Mouse (Mus musculus): ENCODE data around the gene Aar2. TPM values are rescaled to one million over a fixed set of nuclear protein-coding genes. Genes with fewer than 3 reads are reported as not detected.

Gene Aar2
- polyA plus RNA-seq, 1 experiment = 41.4 TPM

DNA sequence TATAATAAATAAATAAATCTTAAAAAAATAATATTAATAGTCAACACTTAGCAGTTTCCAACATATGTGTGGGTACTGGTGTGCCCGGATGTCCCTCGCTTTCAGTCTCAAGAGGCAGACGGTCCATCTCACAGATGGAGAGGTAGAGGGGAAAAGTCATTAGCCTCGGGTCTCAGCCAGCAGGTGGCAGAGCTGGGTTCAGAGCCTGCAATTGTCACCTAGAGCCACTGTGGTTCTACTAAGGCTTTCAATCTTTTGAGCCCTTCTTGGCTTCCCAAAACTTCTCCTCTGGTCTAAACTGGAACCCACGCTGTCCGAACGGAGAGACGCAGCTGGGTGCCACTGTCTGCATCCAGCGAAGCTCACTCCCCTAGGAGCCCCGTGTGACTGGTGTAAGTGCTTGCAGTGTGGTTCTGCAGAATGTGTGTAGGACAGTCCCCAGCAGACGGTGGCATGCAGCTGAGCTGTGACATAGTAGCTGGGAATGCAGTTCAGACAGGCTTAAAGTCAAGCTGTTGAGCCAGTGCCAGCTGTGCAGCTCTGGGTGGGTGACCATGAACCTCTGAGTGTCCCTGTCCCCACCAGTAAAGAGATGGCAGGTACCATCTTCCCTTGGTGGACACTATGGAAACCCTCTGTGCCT, 36.9 kb downstream of the Aar2 start:
- DNase-seq = peak; percentile 53 to 69
- TF ChIP-seq CTCF (IDR thresholded peaks at IDR 0.05; ENCODE audit: borderline replicate concordance, insufficient read depth, low read depth, low read length) (peak; percentile 69), POLR2A (IDR thresholded peaks at IDR 0.05; ENCODE audit: borderline replicate concordance, insufficient read depth, low read length) (no peak)
- H3K4me3 ChIP-seq (replicated peaks; ENCODE audit: insufficient read depth, low read depth, low read length) = no peak overlapping the region
- H3K4me1 ChIP-seq (ENCODE audit: control insufficient read depth, insufficient read depth, low read length) = peaks cover 7% of the 10 kb centered on the region; the same call in 1 of the 2 replicates
- H3K27me3 ChIP-seq (ENCODE audit: control insufficient read depth, insufficient read depth, low read length) = no peaks in the 10 kb centered on the region
- 25% methylated on average over 11 of the region's 11 CpGs for WGBS
- H3K27ac ChIP-seq (ENCODE audit: insufficient read depth, low read length) = no peak overlapping the region

DNA sequence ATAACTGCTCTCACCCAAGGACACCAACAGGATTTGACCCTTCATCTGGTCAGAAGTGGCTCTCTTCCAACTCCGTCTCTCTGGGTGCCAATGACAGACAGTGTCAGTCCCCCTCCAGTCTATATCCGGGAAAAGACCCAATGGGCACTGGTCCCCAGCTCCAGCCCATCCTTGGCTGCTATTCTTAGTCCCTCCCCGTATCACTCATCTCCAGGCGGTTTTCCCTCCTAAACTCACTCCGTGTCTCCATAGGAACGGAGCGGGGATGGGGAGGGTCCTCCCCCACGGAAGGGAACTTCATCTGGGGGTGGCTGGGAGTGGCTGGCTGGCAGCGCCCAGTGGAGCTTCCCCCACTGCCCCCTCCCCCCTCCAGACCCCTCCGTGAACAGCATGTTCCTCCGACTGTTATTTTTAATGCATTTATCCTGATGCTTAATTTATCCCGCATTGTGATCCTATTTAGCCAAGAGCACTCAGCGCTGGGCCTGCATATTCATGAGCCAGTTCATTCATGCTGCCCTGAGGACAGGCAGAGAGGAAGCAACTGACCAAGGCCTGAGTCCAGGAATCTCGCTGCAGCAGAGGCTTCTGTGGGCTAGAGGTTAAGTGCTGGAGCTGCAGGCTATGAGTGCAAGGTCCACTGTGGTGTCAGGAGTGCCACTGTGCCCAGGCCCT, 37.5 kb downstream of the Aar2 start:
- H3K27ac ChIP-seq (ENCODE audit: insufficient read depth, low read length) = no peak overlapping the region
- peak in 1 of 2 experiments; percentile 41 for DNase-seq
- 24% methylated on average over 14 of the region's 14 CpGs for WGBS
- TF ChIP-seq POLR2A (IDR thresholded peaks at IDR 0.05; ENCODE audit: borderline replicate concordance, insufficient read depth, low read length) (no peak), CTCF (IDR thresholded peaks at IDR 0.05; ENCODE audit: borderline replicate concordance, insufficient read depth, low read depth, low read length) (no peak)
- H3K27me3 ChIP-seq (ENCODE audit: control insufficient read depth, insufficient read depth, low read length) = no peaks in the 10 kb centered on the region
- H3K4me1 ChIP-seq (ENCODE audit: control insufficient read depth, insufficient read depth, low read length) = peaks cover 7% of the 10 kb centered on the region; the same call in 1 of the 2 replicates
- H3K4me3 ChIP-seq (replicated peaks; ENCODE audit: insufficient read depth, low read depth, low read length) = no peak overlapping the region

GRCm38 (mm10) chr2:156589481-156589880, 42.1 kb downstream of the Aar2 start:
- WGBS = 26% methylated on average over 9 of the region's 9 CpGs
- no peaks in the 10 kb centered on the region for H3K27me3 ChIP-seq (ENCODE audit: control insufficient read depth, insufficient read depth, low read length)
- H3K27ac ChIP-seq (ENCODE audit: insufficient read depth, low read length) = no peak overlapping the region
- TF ChIP-seq POLR2A (IDR thresholded peaks at IDR 0.05; ENCODE audit: borderline replicate concordance, insufficient read depth, low read length) (no peak), CTCF (IDR thresholded peaks at IDR 0.05; ENCODE audit: borderline replicate concordance, insufficient read depth, low read depth, low read length) (no peak)
- no peak overlapping the region for H3K4me3 ChIP-seq (replicated peaks; ENCODE audit: insufficient read depth, low read depth, low read length)
- peaks cover 4% of the 10 kb centered on the region; the same call in 1 of the 2 replicates for H3K4me1 ChIP-seq (ENCODE audit: control insufficient read depth, insufficient read depth, low read length)
- peak in 1 of 2 experiments; percentile 55 for DNase-seq

GRCm38 (mm10) chr2:156594987-156595490, 47.7 kb downstream of the Aar2 start:
- Histone ChIP-seq H3K4me3 (replicated peaks; ENCODE audit: insufficient read depth, low read depth, low read length) (no peak overlapping the region), H3K4me1 (ENCODE audit: control insufficient read depth, insufficient read depth, low read length) (no peaks in the 10 kb centered on the region), H3K27me3 (ENCODE audit: control insufficient read depth, insufficient read depth, low read length) (no peaks in the 10 kb centered on the region), H3K27ac (ENCODE audit: insufficient read depth, low read length) (no peak overlapping the region)
- WGBS = 79% methylated on average over 15 of the region's 15 CpGs
- DNase-seq = no peak
- no peak for TF ChIP-seq POLR2A (IDR thresholded peaks at IDR 0.05; ENCODE audit: borderline replicate concordance, insufficient read depth, low read length)
- TF ChIP-seq CTCF (IDR thresholded peaks at IDR 0.05; ENCODE audit: borderline replicate concordance, insufficient read depth, low read depth, low read length) = no peak

- 80% methylated on average over 7 of the region's 7 CpGs for WGBS
- Histone ChIP-seq H3K4me3 (replicated peaks; ENCODE audit: insufficient read depth, low read depth, low read length) (no peak overlapping the region), H3K27ac (ENCODE audit: insufficient read depth, low read length) (no peak overlapping the region), H3K4me1 (ENCODE audit: control insufficient read depth, insufficient read depth, low read length) (no peaks in the 10 kb centered on the region), H3K27me3 (ENCODE audit: control insufficient read depth, insufficient read depth, low read length) (no peaks in the 10 kb centered on the region)
- TF ChIP-seq POLR2A (IDR thresholded peaks at IDR 0.05; ENCODE audit: borderline replicate concordance, insufficient read depth, low read length) (no peak), CTCF (IDR thresholded peaks at IDR 0.05; ENCODE audit: borderline replicate concordance, insufficient read depth, low read depth, low read length) (no peak)
- DNase-seq = no peak
Observed at GRCm38 (mm10) chr2:156602581-156602980, 55.2 kb downstream of the Aar2 start.

GRCm38 (mm10) chr2:156603671-156604070, 56.3 kb downstream of the Aar2 start:
- TF ChIP-seq POLR2A (IDR thresholded peaks at IDR 0.05; ENCODE audit: borderline replicate concordance, insufficient read depth, low read length) = no peak
- H3K27ac ChIP-seq (ENCODE audit: insufficient read depth, low read length) = no peak overlapping the region
- H3K27me3 ChIP-seq (ENCODE audit: control insufficient read depth, insufficient read depth, low read length) = no peaks in the 10 kb centered on the region
- DNase-seq = no peak
- 86% methylated on average over 9 of the region's 9 CpGs for WGBS
- no peaks in the 10 kb centered on the region for H3K4me1 ChIP-seq (ENCODE audit: control insufficient read depth, insufficient read depth, low read length)
- H3K4me3 ChIP-seq (replicated peaks; ENCODE audit: insufficient read depth, low read depth, low read length) = no peak overlapping the region

GRCm38 (mm10) chr2:156605144-156605543, 57.8 kb downstream of the Aar2 start:
- WGBS = 63% methylated on average over 3 of the region's 3 CpGs
- Histone ChIP-seq H3K4me3 (replicated peaks; ENCODE audit: insufficient read depth, low read depth, low read length) (no peak overlapping the region), H3K27ac (ENCODE audit: insufficient read depth, low read length) (no peak overlapping the region), H3K27me3 (ENCODE audit: control insufficient read depth, insufficient read depth, low read length) (no peaks in the 10 kb centered on the region), H3K4me1 (ENCODE audit: control insufficient read depth, insufficient read depth, low read length) (no peaks in the 10 kb centered on the region)
- no peak for TF ChIP-seq POLR2A (IDR thresholded peaks at IDR 0.05; ENCODE audit: borderline replicate concordance, insufficient read depth, low read length)
- TF ChIP-seq CTCF (IDR thresholded peaks at IDR 0.05; ENCODE audit: borderline replicate concordance, insufficient read depth, low read depth, low read length) = no peak
- DNase-seq = no peak

GRCm38 (mm10) chr2:156605971-156606370, 58.6 kb downstream of the Aar2 start:
- no peak overlapping the region for H3K4me3 ChIP-seq (replicated peaks; ENCODE audit: insufficient read depth, low read depth, low read length)
- 64% methylated on average over 5 of the region's 5 CpGs for WGBS
- no peaks in the 10 kb centered on the region for H3K27me3 ChIP-seq (ENCODE audit: control insufficient read depth, insufficient read depth, low read length)
- no peaks in the 10 kb centered on the region for H3K4me1 ChIP-seq (ENCODE audit: control insufficient read depth, insufficient read depth, low read length)
- TF ChIP-seq POLR2A (IDR thresholded peaks at IDR 0.05; ENCODE audit: borderline replicate concordance, insufficient read depth, low read length) (no peak), CTCF (IDR thresholded peaks at IDR 0.05; ENCODE audit: borderline replicate concordance, insufficient read depth, low read depth, low read length) (no peak)
- no peak overlapping the region for H3K27ac ChIP-seq (ENCODE audit: insufficient read depth, low read length)
- no peak for DNase-seq

Measured in cerebellum, adult 2 months (tissue).